Mouse (Mus musculus): ENCODE results near the gene Tmem158. TPM values are rescaled to one million over a fixed set of nuclear protein-coding genes. Genes with fewer than 3 reads are reported as not detected.

The Tmem158 gene
- polyA plus RNA-seq, 1 experiment from 2014 or later: 5.1 TPM

GRCm38 (mm10) chr9:123245146-123245545, 15.4 kb downstream of the Tmem158 start:
- H3K9ac ChIP-seq: no peak overlapping the region
- no peaks in the 10 kb centered on the region for H3K4me1 ChIP-seq (replicated peaks)
- H3K4me2 ChIP-seq: no peak overlapping the region
- no peak for ATAC-seq (ENCODE audit: insufficient number of reproducible peaks, low FRiP score)
- H3K9me3 ChIP-seq (replicated peaks): no peaks in the 10 kb centered on the region
- no peak overlapping the region for H3K4me3 ChIP-seq
- H3K36me3 ChIP-seq: no peaks in the 10 kb centered on the region
- no peak overlapping the region for H3K27ac ChIP-seq (ENCODE audit: poor library complexity, severe bottlenecking)
- 77% methylated on average over 4 of the region's 4 CpGs for WGBS
- H3K27me3 ChIP-seq (replicated peaks): no peaks in the 10 kb centered on the region

DNA sequence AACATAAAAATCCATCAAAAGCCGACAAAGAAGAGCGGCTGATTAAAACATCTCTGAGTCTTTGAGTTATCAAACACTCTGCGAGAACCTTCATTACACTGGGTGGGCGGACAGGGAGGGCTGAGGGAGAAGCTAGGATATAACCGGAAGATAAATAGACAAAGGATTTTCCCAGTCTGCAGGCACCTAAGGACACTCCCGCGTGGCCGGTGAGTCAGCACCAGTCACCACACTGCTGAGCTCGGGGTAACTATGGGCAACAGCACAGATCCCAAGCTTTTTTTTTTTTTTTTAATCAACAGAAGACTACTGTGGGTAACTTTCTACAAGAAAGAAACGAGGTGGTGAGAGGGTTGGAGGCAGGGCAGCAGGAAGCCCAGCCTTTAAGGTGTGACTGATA, 16.6 kb downstream of the Tmem158 start:
- H3K27me3 ChIP-seq (replicated peaks): no peaks in the 10 kb centered on the region
- no peaks in the 10 kb centered on the region for H3K4me1 ChIP-seq (replicated peaks)
- no peak overlapping the region for H3K9ac ChIP-seq
- H3K27ac ChIP-seq (ENCODE audit: poor library complexity, severe bottlenecking): no peak overlapping the region
- H3K9me3 ChIP-seq (replicated peaks): no peaks in the 10 kb centered on the region
- H3K4me3 ChIP-seq: no peak overlapping the region
- ATAC-seq (ENCODE audit: insufficient number of reproducible peaks, low FRiP score): no peak
- H3K4me2 ChIP-seq: no peak overlapping the region
- 51% methylated on average over 10 of the region's 10 CpGs for WGBS
- no peaks in the 10 kb centered on the region for H3K36me3 ChIP-seq

- WGBS: 88% methylated on average over 5 of the region's 5 CpGs
- no peaks in the 10 kb centered on the region for H3K9me3 ChIP-seq (replicated peaks)
Measured at GRCm38 (mm10) chr9:123241191-123241590, 19.4 kb downstream of the Tmem158 start.

GRCm38 (mm10) chr9:123240751-123241150, 19.8 kb downstream of the Tmem158 start:
- no peak overlapping the region for H3K4me2 ChIP-seq
- no peaks in the 10 kb centered on the region for H3K9me3 ChIP-seq (replicated peaks)
- no peaks in the 10 kb centered on the region for H3K36me3 ChIP-seq
- no peak overlapping the region for H3K4me3 ChIP-seq
- no peaks in the 10 kb centered on the region for H3K27me3 ChIP-seq (replicated peaks)
- H3K9ac ChIP-seq: no peak overlapping the region
- peaks cover 6% of the 10 kb centered on the region for H3K4me1 ChIP-seq (replicated peaks)
- H3K27ac ChIP-seq (ENCODE audit: poor library complexity, severe bottlenecking): no peak overlapping the region
- no peak for ATAC-seq (ENCODE audit: insufficient number of reproducible peaks, low FRiP score)
- WGBS: 83% methylated on average over 2 of the region's 2 CpGs

More at GRCm38 (mm10) chr9:123241191-123241590, 19.4 kb downstream of the Tmem158 start:
- no peak for ATAC-seq (ENCODE audit: insufficient number of reproducible peaks, low FRiP score)
- H3K9ac ChIP-seq: no peak overlapping the region
- H3K4me2 ChIP-seq: no peak overlapping the region
- no peak overlapping the region for H3K4me3 ChIP-seq
- H3K4me1 ChIP-seq (replicated peaks): peaks cover 6% of the 10 kb centered on the region
- no peaks in the 10 kb centered on the region for H3K27me3 ChIP-seq (replicated peaks)
- H3K36me3 ChIP-seq: no peaks in the 10 kb centered on the region
- no peak overlapping the region for H3K27ac ChIP-seq (ENCODE audit: poor library complexity, severe bottlenecking)

DNA sequence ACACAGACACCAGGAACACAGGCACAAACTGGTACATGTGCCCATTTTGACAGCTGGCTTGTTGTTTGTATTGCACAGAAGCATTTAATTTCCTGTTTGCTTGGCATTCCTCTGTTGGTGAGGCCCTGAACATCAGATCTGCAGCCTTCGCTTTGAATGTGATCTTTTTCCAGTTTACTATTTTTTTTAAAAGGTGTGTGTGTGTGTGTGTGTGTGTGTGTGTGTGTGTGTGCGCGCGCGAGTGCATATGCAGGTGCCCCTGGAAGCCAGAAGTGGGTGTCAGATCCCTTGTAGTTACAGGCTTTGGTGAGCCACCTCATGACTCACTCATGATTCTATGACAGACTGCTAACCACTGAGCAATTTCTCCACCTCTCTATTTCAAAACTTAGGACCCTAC, 20.3 kb downstream of the Tmem158 start:
- Histone ChIP-seq H3K4me3 (no peak overlapping the region), H3K4me1 (replicated peaks) (peaks cover 6% of the 10 kb centered on the region), H3K4me2 (no peak overlapping the region), H3K27me3 (replicated peaks) (no peaks in the 10 kb centered on the region), H3K9me3 (replicated peaks) (no peaks in the 10 kb centered on the region), H3K9ac (no peak overlapping the region), H3K27ac (ENCODE audit: poor library complexity, severe bottlenecking) (no peak overlapping the region), H3K36me3 (no peaks in the 10 kb centered on the region)
- 95% methylated on average over 5 of the region's 5 CpGs for WGBS
- no peak for ATAC-seq (ENCODE audit: insufficient number of reproducible peaks, low FRiP score)

DNA sequence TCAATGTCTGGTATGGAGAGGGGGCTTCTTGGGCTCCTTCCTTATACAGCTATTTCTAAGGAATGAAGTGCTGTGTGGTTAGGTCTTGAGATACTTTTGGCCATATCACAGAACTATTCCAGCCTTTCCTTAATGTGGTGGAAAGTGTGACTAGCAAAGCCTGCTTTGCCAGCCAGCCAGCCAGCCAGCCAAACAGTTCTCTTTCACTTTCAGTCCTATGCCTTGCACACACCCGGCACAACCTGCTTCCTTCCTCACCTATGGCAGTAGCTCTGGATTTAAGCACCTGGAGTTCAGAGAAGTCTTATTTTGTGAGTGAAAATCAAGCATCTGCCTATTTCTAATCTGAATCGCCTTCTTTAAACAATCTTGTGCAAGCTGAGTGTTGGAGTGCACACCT, 20.9 kb downstream of the Tmem158 start:
- no peak for ATAC-seq (ENCODE audit: insufficient number of reproducible peaks, low FRiP score)
- Histone ChIP-seq H3K27me3 (replicated peaks) (no peaks in the 10 kb centered on the region), H3K9ac (no peak overlapping the region), H3K4me2 (no peak overlapping the region), H3K27ac (ENCODE audit: poor library complexity, severe bottlenecking) (no peak overlapping the region), H3K4me3 (no peak overlapping the region), H3K4me1 (replicated peaks) (peaks cover 6% of the 10 kb centered on the region), H3K9me3 (replicated peaks) (no peaks in the 10 kb centered on the region), H3K36me3 (no peaks in the 10 kb centered on the region)
- 65% methylated on average over 2 of the region's 2 CpGs for WGBS

DNA sequence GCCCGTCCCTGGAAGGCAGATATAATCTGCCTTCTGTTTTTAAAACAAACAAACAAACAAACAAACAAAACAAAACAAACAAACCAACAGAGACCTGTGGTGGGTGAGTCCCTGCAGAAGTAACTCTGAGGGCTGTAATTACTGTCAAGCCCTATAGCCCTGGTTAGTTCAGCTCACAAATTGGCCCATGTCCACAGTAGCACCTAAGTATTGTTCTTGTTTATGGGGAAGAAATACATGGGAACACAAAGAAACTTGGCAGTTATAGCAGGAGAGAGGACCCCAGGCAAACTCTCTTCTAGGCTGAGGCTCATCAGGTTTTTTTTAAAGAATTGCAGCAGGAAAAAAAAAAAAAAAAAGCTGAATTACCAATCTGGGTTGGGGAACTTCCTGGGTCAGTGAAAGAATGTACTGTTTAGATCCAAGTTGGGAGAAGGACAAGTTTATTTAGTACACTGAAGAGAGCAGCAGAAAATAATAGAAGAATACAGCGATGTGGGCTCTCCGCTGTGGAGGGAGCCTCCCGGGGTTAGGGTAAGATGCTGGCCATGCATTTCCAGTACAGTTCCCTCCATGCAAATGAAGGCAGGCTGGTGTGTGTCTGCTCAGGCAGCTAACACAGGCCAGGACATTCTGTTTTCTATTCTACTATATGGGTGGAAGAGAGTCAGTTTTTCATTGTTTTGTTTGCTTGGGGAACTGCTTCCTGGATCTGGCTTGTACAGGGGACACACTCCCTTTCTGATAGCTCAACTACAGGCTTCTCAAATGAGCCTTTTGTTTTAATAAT, 22.1 kb downstream of the Tmem158 start:
- 0 out of 2 replicates have a peak, but pooled peaks have one; percentile 34 for ATAC-seq (ENCODE audit: insufficient number of reproducible peaks, low FRiP score)
- Histone ChIP-seq H3K4me2 (no peak overlapping the region), H3K4me3 (no peak overlapping the region), H3K27ac (ENCODE audit: poor library complexity, severe bottlenecking) (peak overlapping the region; percentile 56), H3K27me3 (replicated peaks) (no peaks in the 10 kb centered on the region), H3K36me3 (no peaks in the 10 kb centered on the region), H3K9me3 (replicated peaks) (no peaks in the 10 kb centered on the region), H3K9ac (no peak overlapping the region), H3K4me1 (replicated peaks) (peaks cover 6% of the 10 kb centered on the region)
- 43% methylated on average over 4 of the region's 4 CpGs for WGBS

- peak; percentile 70 for ATAC-seq (ENCODE audit: insufficient number of reproducible peaks, low FRiP score)
Measured at GRCm38 (mm10) chr9:123237739-123238138, 22.8 kb downstream of the Tmem158 start.

GRCm38 (mm10) chr9:123235621-123236020, 24.9 kb downstream of the Tmem158 start:
- Histone ChIP-seq H3K36me3 (no peaks in the 10 kb centered on the region), H3K9me3 (replicated peaks) (no peaks in the 10 kb centered on the region), H3K27me3 (replicated peaks) (no peaks in the 10 kb centered on the region), H3K4me2 (no peak overlapping the region), H3K27ac (ENCODE audit: poor library complexity, severe bottlenecking) (no peak overlapping the region), H3K9ac (no peak overlapping the region), H3K4me3 (no peak overlapping the region), H3K4me1 (replicated peaks) (peaks cover 6% of the 10 kb centered on the region)
- ATAC-seq (ENCODE audit: insufficient number of reproducible peaks, low FRiP score): no peak
- 35% methylated on average over 3 of the region's 3 CpGs for WGBS

More at GRCm38 (mm10) chr9:123237739-123238138, 22.8 kb downstream of the Tmem158 start:
- Histone ChIP-seq H3K27me3 (replicated peaks) (no peaks in the 10 kb centered on the region), H3K9ac (no peak overlapping the region), H3K9me3 (replicated peaks) (no peaks in the 10 kb centered on the region), H3K4me1 (replicated peaks) (peaks cover 6% of the 10 kb centered on the region), H3K4me3 (no peak overlapping the region), H3K36me3 (no peaks in the 10 kb centered on the region), H3K27ac (ENCODE audit: poor library complexity, severe bottlenecking) (peak overlapping the region; percentile 48; the same call in 1 of the 2 replicates), H3K4me2 (no peak overlapping the region)
- 31% methylated on average over 2 of the region's 2 CpGs for WGBS

DNA sequence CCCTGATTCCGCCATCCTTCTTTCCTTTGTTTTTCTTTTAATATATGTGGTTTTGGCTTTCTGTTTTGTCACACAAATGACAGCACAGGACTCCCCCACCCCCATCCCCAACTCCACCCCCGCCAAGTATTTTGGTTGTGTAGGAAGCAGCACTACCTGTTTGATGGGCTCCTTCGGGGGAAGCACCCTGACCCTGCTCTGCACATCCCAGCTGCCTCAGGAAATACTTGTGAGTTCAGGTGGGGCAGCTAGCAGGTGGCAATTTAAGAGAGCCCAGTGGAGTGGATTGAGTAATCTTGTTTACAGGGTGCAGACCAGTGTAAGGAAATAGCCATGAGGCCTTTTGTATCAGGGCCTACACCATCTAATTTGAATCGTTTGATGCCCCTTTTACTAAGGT, 30.7 kb downstream of the Tmem158 start:
- ATAC-seq (ENCODE audit: insufficient number of reproducible peaks, low FRiP score): no peak
- H3K4me2 ChIP-seq: no peak overlapping the region
- WGBS: 67% methylated on average over 4 of the region's 4 CpGs
- no peaks in the 10 kb centered on the region for H3K27me3 ChIP-seq (replicated peaks)
- 0 out of 2 replicates have a peak, but pooled peaks cover 6% of the 10 kb centered on the region for H3K4me1 ChIP-seq (replicated peaks)
- H3K9ac ChIP-seq: no peak overlapping the region
- H3K36me3 ChIP-seq: no peaks in the 10 kb centered on the region
- no peaks in the 10 kb centered on the region for H3K9me3 ChIP-seq (replicated peaks)
- H3K27ac ChIP-seq (ENCODE audit: poor library complexity, severe bottlenecking): no peak overlapping the region
- no peak overlapping the region for H3K4me3 ChIP-seq

GRCm38 (mm10) chr9:123228671-123229070, 31.9 kb downstream of the Tmem158 start:
- Histone ChIP-seq H3K9ac (no peak overlapping the region), H3K4me3 (no peak overlapping the region), H3K9me3 (replicated peaks) (no peaks in the 10 kb centered on the region), H3K36me3 (no peaks in the 10 kb centered on the region), H3K27ac (ENCODE audit: poor library complexity, severe bottlenecking) (no peak overlapping the region), H3K27me3 (replicated peaks) (no peaks in the 10 kb centered on the region), H3K4me2 (no peak overlapping the region), H3K4me1 (replicated peaks) (0 out of 2 replicates have a peak, but pooled peaks cover 6% of the 10 kb centered on the region)
- ATAC-seq (ENCODE audit: insufficient number of reproducible peaks, low FRiP score): no peak
